Mouse (Mus musculus): ENCODE measurements around the gene Itpkb. TPM values are rescaled to one million over a fixed set of nuclear protein-coding genes. Genes with fewer than 3 reads are reported as not detected.

Itpkb gene
- polyA plus RNA-seq, 1 experiment from 2014 or later = 14.5 TPM

Other genes starting within 250 kb of the Itpkb start
- gene Coq8a, start 130.9 kb upstream of the Itpkb start, polyA plus RNA-seq (2016; fragmentation: Nextera tagmentation; extraction: Ambion mirVana) = 4.0 and 6.0 TPM in 2 replicates
- gene Psen2, start 67.0 kb upstream of the Itpkb start, polyA plus RNA-seq (2016; fragmentation: Nextera tagmentation; extraction: Ambion mirVana) = 10.3 and 10.7 TPM in 2 replicates
- 1.7 and 1.8 TPM in 2 replicates for gene Stum, start 153.0 kb downstream of the Itpkb start, polyA plus RNA-seq (2016; fragmentation: Nextera tagmentation; extraction: Ambion mirVana)
- 202 and 203 TPM in 2 replicates for gene Parp1, start 238.4 kb downstream of the Itpkb start, polyA plus RNA-seq (2016; fragmentation: Nextera tagmentation; extraction: Ambion mirVana)